Mouse (Mus musculus) T-cell, adult 2 months (primary cell): Measurements from ENCODE around the gene Ptf1a.

Experiments used
- DNase-seq: peaks from one replicate; pipeline ENCODE4 v3.0.0; 2022; ENCODE audit warnings: low spot score

Ptf1a gene

DNA sequence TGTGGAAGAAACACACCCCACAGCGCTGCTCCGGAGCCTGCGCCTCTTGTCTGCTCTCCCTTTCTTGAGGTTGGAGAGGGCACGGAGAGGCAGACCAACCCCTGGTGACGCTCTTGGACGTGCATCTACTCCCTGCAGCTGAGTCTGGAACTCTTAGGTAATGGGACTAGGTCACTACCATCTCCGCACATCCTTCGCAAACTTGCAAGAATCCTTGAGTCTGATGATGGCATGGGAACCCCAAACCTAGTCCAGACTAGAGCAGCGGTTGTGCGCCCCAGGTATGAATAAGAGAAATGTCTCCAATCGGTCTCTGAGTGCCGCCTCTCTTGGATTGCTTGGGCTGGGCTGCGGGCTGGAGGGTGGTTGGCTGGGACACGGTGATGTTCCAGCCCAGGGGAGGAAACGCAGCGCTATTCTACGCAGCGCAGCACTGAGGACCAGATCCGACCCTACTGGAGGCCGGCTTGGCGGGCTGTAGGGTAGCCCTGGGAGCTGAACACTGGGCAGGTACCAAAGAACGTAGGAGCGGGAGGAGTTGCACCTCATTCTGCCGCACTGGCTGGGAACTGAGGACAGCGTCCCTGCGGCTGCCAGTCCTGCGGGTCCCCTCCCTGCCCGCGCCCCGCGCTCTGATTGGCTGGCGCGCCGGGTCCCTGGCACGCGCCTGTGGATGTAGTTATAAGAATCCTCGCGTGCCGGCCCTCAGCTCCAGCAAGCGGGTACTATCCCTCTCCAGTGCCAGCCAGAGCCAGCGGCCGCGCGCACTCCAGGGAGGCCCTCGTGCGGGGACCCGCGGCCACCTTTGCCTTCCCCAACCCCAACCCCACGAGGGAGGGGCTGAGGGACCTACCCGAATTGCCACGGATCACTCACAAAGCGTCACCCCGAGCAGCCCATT, at the start of gene Ptf1a:
TSS of gene Ptf1a (plus strand) at position 733 of the 901 bp plus-strand sequence.
- DNase-seq, result no peak

DNA sequence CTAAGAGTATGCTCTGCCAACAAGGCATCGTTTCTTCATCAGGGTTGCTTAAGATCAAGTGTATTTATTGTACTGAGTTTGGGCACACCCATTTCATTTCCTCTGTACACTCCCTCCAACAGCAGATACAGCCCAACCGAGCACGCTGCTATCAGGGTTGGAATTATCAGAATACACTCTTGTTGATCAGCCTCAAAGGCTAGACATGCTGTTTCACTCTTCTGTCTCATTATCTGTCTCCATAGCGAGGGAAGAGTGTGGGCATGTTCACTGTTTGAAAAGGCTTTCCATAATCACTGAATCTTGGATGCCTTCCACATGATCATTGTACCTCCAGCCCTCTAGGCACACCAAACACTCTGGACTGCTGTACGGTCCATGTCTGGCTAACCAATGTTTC, 40.1 kb upstream of the Ptf1a start:
- DNase-seq, result no peak

DNA sequence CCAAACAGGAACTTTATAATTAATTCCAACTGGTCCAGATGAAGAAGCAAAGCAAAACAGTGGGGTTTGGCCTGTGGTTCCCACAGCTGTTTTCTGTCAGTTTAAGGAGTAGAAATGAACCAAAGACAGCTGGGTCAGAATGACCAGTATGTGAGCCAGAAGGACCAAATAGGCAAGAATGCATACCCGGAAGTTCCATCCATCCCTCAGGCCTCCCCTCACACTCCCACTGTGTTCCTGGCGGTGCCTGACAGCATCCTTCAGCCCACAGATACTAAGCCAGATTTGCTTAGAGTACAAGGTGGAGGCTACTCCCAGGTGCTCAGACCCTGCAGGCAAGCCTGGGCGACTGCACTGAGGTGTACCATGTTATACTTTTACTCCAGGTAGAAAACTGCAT, 38.9 kb upstream of the Ptf1a start:
- DNase-seq, result no peak

DNA sequence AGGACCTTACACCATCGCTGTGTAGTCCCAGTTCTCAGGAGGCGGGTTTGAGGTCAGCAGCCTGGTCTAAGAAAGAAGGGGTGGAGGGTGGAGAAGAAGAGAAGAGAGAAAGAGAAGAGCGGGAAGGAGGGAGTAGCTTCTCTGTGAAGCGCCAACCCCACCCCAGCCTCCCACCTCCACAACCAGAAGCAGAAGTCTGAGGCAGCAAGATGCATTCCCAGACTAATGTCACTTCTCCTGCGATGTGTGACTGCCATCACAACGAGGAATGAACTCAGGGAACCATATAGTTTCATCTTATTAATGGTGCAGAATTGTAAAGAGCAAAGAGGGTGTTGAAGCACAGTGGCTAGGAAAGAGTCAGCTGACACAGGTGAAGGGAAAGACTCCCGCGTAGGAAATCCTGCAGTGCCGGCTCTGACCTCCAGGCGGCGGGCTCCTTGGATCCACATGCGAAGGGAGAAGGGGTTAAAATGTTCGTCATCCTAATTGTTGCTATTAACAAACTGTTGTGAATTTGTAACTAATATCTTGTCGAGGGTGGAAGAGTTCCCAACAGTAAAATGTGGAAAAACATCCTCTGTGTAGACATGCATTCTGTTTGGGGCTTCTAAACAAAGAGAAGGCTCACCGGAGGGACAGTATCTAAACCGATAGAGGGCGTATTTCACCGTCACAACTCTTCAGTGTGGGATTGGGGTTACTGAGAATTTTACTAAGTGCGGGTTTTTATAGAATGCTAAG, 31.1 kb upstream of the Ptf1a start:
- DNase-seq, result peak; percentile 29

DNA sequence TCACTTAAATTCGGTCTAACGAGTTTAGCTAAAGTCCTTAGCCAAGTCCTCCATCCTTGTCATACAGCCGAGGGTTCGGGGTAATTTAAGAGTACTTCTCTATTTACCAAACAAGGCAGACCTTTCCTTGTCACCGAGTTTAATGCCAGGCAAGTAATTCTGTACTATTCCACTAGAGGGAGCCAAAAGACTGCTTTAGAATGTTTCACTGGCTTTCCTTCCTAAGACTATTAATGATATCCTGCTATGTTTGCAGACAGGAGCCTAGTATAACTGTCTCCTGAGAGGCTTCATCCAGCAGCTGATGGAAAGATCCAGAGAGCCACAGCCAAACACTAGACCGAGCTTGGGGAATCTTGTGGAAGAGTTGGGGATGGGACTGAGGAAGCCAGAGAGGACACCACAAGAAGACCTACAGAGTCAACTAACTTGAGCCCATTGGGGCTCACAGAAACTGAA, 30.4 kb upstream of the Ptf1a start:
- DNase-seq, result peak; percentile 51

DNA sequence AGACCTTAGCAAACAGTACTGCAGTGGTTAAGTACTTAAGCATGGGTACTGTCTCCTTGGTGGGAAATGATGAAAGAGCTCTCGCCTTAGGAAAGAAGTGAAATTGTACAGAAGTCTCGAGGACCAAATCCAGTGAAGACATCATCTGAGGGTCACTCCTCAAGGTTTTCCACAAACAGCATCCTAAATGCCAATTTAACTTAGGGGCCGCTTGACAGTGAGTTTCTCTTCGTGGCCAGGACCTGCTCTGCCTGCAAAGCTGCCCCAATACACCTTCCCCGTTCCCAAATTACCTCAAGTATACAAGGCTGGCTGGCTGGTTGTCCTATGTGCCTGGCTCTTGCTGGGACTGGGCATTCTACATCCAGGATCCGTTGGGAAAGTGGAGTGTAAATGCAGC, 29.4 kb upstream of the Ptf1a start:
- no peak for DNase-seq

DNA sequence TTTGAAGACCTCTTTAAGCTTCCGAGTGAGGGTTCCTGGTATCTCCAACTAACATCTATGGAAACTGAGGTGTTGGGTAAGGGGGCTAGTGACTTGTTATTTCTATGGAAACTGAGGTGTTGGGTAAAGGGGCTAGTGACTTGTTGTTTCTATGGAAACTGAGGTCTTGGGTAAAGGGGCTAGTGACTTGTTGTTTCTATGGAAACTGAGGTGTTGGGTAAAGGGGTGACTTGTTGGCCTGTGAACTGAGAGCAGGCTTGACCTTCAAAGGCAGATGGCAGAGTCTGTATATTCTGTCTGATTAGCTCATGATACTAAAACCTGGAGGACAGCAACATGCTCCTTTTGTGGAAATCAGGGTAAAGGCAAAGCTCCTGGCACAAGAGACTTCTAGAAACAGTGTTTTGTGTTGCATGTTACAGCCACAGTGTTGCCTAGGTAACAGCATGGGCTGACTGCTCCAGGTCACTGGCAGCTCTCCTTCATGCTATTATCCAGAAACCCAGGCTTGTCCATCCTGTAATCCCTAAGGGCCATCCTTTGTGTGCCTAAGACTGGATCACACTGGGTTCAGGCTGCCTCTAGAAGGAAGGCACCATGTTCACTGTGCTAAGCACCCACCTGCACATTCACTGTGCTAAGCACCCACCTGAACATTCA, 25.6 kb upstream of the Ptf1a start:
- no peak for DNase-seq

DNA sequence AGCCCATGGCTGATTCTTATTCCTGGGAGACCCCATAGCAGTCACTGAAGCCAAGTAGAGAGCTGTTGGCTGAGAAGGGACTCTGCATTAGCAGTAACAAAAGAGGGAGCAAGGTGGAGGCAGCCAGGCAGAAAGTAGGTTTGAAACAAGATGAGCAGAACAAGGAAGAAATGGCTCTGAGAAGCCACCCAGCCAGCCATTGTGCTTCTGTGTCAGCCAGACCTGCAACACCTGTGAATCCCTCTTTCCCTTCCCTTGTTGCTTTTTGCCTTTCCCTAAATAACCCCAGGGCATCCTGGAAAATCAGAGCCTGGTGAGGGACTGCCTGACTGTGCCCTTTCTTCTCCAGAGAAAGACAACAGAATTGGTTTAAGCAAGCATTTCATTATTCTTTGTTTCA, 23.2 kb upstream of the Ptf1a start:
- DNase-seq, result no peak

DNA sequence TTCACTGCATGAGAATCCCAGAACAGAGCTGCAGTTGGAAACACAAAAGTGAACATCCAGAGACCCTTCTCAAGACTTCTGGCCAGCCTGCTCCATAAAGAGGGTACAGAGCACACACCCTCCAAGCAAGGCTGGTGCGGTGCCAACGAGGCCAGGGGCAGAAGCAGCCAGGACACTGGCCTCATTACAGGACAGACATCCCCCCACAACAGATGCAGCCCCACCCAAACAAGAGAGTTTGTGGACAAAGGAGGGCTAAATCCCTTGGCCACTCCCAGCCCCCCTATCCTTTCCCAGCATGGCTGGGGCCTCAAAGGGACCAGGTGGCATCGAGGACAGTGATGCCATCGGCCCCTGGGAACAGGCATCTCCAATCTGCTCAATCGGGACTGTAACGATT, 22.4 kb upstream of the Ptf1a start:
- no peak for DNase-seq

DNA sequence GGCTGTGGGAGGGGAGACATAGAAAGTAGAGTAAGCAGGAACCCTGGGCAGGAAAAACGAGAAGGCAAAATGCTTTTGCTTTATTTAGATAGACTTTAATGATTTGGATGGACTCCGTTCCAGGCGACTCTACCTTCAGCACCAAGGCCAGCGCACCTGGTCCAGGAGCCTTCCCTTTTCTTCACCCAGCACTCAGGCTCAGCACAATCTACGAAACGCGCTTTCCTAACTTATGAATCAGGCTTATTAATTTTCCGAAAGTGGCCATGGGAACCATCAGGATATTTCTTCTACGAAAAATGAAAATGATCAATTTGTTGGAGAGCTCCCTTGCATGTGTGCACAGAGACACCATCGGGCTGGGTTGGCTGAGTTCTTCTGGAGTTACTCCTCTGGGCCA, 16.4 kb upstream of the Ptf1a start:
- DNase-seq, result no peak

DNA sequence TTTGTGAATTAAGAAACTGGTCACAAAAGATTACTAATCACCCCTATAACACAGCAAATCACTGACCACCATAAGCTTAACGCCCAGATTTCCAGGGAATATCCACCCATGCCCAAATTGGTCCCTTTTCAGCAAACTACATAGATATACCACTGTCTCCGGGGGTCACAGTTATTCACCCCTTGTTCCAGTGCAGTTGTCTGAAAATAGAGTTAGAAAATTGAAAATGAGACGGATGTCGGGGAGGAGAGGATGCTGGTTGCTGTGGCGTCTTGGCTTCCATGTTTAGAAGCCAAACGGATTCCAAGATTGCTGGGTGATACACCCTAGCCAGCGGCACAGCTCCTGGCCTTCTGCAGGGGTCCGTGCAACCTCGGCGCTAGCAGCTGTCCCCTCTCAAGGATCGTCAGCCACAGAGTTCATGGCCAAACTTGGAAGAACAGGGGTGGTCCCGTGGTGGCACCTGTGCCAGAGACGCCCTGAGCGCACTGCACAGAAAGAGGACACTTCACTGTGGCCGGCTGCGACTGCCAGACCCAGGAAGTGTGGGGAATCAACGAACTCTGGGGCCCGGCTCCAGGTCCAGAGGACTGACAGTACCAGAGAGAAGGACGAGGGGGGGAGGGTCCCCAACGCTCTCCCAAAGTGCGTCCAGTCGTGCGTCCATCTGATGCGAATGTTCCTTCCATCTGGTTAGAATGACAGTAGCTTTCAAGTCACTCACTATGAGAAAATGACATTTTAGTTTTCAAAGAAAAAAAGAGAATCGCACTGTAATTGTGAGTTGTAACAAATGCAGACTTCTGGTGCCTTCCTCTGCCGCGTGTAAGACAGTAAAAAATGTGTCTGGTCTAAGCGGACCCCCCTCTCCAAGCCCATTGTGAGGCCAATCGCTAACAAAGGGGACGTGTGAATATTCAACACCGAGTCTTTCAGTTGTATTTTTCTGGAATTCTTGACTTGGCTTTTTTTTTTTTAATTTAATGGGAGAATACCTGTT, 15.5 kb upstream of the Ptf1a start:
- no peak for DNase-seq

DNA sequence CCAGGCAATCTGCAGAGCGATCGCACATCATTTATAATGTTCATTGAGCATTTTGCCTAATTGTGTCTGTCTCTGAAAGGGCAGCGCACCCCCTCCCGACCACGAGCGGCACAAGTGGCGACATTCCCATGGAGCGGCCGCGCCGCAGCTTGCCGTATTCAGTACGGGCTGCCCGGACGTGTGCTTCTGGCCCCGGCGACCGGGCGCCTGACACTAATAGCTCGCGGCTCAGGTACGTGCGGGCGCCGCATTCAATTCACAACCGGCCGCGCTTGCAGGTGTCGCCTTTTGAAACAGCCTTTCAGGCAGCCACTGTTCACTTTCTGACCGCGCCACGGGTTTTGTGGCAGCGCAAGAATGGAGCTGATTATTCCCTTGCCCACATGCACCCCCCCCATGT, 14.7 kb upstream of the Ptf1a start:
- DNase-seq, result no peak

DNA sequence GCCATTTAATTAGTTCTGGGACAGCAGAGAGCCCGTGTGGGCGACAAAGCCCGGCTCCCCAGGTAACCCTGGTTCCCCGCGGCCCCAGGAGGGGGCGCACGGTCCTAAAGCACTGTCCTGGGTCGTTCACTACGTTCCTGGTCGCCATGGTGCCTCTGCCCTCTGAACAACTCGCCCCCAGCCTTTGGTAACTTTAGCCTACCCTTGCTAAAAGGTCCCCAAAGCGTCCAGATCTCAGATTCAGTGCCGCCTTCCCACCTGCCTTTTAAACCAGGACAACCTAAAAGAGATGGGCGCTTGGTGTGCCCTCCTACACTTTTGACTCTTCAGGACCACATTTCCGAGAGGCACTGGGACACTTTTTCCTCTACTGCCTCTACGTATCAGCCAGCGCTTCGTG, 14.3 kb upstream of the Ptf1a start:
- no peak for DNase-seq

DNA sequence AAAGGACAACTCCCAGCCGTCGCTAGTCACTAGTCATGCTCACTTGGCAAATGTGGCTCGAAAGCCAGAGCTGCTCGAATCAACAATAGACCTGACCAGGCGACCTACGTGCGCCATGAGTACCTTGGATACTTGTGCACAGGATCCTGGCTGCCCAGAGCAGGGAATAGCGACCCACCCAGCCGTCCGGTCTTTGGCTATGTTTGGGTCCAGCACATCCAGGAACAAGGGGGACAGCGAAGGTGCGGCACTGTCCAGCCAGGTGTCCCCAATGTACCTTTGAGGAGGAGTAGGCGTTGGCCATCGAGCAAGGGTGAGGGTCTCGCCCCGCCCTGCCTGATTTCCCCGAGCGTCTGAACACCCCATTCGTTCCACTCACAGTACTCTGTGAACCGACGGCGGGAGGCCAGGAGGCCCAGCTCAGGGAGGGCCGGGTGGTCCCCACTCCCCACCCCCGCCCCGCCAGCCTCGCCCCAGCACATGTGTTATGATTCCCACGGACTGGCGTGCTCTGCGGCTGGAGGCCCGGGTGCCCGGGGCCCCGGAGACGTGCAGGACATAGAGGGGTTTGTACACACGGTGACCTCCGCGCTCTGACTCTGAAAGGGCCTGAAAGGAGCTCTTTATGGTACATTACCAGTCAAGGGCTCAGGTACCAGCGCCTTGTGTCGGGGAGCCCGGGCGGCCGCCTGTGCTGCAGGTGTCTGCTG, 13.7 kb upstream of the Ptf1a start:
- DNase-seq, result no peak

DNA sequence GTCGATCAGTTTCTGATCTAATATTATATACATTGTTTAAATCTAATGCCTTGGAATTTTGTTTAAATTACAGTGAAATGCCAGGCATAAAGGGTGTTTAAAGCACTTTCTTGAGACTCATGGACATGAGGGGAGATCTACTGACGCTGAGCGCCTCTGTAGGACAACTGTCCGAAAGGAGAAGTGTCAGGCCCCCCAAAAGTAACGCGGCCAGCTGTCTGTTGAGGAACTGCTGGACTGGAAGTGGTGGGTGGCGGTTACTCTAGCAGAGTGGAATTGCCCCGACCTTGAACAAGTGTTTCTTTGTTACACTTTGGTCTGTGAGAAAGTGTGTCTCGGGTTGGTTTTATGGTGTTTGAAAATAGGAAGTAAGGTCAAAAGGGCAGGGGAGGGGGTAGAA, 1.1 kb upstream of the Ptf1a start:
- DNase-seq, result no peak

DNA sequence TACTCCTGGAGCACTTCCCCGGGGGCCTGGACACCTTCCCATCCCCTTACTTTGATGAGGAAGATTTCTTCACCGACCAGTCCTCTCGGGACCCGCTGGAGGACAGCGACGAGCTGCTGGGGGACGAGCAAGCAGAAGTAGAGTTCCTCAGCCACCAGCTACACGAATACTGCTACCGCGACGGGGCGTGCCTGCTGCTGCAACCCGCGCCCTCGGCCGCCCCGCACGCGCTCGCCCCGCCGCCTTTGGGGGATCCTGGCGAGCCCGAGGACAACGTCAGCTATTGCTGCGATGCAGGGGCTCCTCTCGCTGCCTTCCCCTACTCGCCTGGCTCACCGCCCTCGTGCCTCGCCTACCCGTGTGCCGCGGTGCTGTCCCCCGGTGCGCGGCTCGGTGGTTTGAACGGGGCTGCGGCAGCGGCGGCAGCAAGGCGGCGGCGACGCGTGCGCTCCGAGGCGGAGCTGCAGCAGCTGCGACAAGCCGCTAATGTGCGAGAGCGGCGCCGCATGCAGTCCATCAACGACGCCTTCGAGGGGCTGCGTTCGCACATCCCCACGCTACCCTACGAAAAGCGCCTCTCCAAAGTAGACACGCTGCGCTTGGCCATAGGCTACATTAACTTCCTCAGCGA, 523 bp downstream of the Ptf1a start:
- DNase-seq, result no peak

DNA sequence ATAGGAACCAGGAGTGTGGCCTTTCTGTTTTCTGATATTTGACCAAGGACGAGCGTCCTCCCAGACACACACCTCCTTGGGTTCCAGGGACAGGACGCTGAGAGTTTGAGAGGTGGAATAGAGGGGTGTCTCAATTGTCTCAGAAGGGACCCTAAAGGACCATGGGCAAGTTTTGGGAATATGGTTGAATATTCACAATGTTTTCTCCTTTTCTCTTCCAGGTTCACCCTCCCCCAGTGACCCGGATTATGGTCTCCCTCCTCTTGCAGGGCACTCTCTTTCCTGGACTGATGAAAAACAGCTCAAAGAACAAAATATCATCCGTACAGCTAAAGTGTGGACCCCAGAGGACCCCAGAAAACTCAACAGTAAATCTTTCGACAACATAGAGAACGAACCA, 1.3 kb downstream of the Ptf1a start:
- DNase-seq, result no peak

DNA sequence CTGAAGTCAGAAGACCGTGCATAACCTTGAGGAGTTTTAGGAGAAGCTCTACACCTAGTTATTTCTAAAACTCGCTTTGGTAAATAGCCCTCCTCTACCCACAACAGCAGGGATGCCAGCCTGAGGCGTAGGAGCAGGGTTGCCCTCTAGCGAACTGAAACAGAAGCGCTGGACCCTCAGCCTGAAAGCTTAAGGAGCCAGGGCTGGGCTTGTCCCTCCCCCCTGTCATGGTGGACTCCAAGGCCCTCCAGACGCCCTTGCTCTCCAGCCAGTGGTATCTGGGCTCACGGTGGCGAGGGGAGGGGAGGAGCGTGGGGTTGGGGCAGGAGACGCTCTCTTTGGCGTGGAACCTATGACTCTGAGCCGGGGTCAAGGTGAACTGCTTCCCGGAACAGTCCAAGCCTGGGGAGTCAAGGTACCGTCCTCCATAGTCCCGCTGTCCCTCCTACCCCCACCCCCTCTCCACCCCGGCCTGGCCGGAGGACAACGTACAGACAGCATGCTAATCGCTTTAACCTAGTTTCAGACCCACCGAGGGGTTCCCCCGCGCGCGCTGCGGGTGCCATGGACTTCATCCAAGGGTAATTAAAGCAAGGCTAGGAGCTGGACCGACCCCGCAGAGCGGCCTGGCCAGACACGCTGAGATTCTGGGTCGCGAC, 2.7 kb downstream of the Ptf1a start:
- no peak for DNase-seq

DNA sequence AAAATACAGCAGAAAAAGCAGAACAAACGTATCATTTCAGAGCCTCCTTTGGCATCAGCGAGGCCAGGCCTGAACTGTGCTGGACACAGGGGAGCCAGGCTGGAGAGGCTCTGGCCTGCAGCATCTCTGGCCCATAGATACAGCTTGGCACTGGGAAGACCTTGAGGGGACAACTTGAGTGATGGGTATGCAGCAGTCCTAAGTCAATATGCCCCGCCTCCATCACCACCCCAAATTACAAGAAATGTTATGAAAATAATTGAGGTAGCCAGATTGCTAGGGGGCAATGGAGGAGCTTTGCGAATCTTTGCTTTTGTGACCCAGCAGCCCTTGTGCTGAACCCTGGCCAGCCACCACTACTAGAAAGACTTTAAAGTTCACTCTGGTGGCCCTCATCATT, 3.8 kb downstream of the Ptf1a start:
- no peak for DNase-seq

DNA sequence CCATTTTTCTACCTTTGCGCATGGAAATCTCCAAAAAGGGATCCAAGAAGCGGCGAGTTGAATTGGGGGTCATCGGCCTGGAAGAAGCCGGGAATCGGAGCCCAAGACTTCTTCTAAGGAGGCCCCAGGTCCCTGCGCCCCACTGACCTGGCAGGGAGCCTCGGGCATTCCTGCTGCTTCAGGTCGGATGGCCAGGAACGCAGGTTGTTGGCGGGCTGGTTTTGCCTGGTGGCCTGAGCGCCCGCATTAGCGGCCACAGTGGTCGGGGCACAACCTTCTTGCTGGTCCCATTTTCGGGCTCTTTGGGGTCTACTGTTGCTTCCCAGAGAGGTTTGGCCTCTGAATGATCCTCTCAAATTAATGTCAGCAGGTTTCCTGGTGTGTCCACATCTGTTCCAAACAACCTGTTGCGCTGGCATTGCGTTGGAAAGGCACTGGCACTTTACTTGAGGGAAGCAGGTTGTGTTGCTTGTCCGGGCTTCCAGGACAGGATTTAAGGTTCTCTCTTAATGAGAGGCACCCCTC, 7.1 kb downstream of the Ptf1a start:
- no peak for DNase-seq
